Mouse (Mus musculus) lung, postnatal 0 days (tissue): ENCODE measurements at regions not wholly inside any gene's neighbourhood (a gene's known extent, or its start where the extent isn't known, plus 50 kb on each side); places are given as distances from the start of the nearest gene placed in this dataset.

Experiments
- CTCF ChIP-seq: IDR thresholded peaks from 2 replicates; pipeline ENCODE4 v1.5.1; 2016; ENCODE audit warnings: antibody characterized with exemption, mild to moderate bottlenecking
- EP300 ChIP-seq: IDR thresholded peaks from 2 replicates; pipeline ENCODE4 v1.6.1; 2016; ENCODE audit warnings: antibody characterized with exemption, mild to moderate bottlenecking, control low read depth

DNA sequence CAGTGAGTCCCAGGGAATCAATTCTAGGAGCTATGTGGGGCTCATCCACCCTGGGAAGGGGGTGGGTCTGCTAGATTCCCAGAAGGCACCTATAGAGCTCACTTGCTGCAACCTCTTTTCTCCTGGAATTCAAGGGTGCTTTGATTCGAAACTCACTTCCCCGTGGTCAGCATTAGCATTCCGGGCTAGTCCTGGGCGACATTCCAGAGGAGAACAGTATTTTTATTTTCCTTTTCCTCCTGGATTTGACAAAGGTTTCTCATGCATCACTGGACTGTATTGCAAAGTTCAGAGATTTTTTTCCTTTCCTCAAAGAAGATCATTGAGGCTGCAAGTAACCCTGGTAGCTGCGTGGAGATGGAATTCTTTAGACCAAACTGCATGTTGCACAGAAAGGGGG lies 129.3 kb upstream of the Id4 start:
- no peak for TF ChIP-seq CTCF
- no peak for TF ChIP-seq EP300
